Mouse (Mus musculus): ENCODE results near the gene Adig.

DNA sequence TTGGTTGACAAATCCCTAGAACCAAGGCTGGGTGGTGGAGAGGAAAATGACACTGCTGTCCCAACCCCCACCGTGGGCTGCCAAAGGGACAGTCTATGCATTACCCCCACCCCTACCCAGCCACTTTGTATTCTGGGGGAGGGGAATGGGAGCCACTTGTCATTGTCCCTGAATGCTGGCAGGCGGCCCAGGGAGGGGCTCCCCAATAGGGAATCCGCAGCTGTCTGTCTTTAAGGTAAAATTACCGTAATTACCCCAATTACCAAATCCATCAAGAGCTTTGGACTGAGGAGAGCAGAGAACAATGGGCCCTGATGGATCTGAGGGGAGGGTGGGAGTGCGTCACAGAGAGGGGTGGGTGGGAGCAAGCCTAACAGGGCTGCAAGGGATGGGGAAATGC, 54.3 kb downstream of the Adig start:
- TF ChIP-seq CTCF (IDR thresholded peaks at IDR 0.05; ENCODE audit: borderline replicate concordance, insufficient read depth, low read depth, low read length) (no peak), POLR2A (IDR thresholded peaks at IDR 0.05; ENCODE audit: borderline replicate concordance, insufficient read depth, low read length) (no peak)

Measured in cerebellum, adult 2 months (tissue).